Mouse (Mus musculus): ENCODE data around the gene Gm2056.
"Not testable (repeated sequence)": the region's sequence is repeated elsewhere in the genome, so short reads cannot be mapped to it uniquely, and the experiment has no call there.

The Gm2056 gene

DNA sequence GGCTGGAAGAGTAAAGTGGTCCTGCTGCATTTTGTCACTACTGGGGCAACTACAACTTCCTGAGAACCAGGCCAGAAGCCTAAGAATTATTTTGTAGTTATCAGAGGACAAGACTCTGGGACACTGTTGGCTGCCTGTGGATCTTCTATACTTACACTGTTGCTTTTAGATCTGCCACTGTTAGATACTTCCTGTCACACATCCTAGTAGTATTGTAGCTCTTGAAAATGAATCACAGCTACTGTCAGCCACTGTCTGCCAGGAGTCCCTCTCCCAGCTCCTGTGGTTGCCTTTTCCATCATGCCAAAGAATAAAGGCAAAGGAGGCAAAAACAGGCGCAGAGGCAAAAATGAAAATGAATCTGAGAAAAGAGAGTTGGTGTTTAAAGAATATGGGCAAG lies at the start of gene Gm2056:
TSS of gene Gm2056 (plus strand) at position 301 of the 400 bp plus-strand sequence.
- not testable (repeated sequence) for DNase-seq

DNA sequence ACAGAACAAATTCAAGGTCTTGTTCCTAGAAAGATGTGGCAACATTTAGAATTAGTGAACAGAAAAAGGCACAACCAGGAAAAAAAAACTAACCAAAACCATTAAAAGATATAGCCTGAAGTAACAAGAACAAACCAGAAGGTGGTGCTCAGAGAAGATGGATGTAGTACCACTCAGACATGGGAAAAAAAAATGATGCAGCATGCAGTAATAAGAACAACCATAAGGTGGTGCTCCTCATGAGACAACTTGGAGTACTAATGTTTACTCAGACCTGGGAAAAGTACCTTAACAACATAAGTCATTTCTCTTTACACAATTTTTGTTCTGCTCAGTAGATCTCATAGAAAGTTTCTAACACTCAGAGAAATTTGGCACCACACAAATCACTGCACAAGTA lies 42.8 kb upstream of the Gm2056 start:
- DNase-seq, result not testable (repeated sequence)

DNA sequence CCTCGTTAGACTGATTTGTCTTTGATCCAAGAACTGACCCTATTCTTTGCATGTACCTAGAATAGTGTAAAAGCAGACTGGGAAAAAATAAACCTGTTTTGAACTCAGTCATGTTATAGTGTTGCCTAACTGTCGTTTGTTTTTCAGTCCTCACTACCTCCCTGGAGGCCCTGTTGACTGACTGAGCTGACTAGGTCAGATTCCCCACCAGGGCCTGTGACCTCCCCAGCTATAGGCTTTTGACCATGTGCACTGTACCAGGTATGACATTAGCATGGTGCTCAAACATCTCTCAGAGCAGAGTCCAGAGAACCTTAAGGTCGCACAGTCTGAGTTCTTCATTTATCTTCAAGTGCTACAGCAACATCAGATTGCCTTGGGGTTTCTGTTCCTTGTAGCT lies 22.7 kb upstream of the Gm2056 start:
- not testable (repeated sequence) for DNase-seq

GRCm38 (mm10) chr12:88011548-88011947 lies 15.3 kb upstream of the Gm2056 start, which contains the start of gene Gm2075:
Gene Gm2075, plus strand, starts transcription at chr12:88011848.
- DNase-seq, result not testable (repeated sequence)

GRCm38 (mm10) chr12:88018671-88019070 lies 8.1 kb upstream of the Gm2056 start, which contains the start of gene Gm6803:
Gene Gm6803, minus strand, starts transcription at chr12:88018771.
- DNase-seq, result not testable (repeated sequence)

DNA sequence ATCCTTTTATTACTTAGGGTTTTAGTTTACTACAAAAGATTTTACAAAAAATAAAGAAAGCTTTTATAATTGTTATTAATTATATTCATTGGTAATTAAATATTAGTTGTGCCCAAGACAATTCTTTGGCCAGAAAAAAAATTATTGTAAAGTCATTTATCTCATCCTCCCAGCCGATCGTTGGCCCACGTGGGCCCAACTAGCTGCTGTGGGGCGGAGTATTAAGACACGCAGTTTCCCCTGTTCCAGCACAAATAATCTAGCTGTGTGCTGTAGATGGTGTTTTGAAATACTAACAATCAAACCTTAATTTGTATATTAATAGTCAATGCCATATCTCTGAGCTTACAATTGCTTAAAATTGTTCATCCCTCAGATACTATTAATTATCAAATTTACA lies 5.4 kb downstream of the Gm2056 start:
- not testable (repeated sequence) for DNase-seq

DNA sequence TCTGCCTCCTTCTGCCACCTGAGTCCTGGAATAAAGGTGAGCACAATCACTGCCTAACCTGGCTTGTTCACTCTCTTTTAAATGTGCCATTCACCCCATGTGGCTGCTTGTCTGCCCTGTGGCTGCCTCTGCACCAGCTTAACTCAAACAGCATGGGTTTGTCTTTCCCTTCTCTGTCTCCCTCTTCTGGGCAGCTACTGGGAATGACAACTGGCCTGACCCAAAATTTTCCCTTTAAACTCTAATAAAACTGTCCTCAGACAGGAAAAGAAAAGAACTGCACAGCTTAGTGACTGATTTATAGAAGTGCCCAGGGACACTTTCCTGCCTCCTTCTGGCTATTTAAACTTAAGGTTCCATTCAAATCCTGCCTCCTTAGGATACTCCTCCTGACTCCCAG lies 12.3 kb downstream of the Gm2056 start:
- DNase-seq, result not testable (repeated sequence)

DNA sequence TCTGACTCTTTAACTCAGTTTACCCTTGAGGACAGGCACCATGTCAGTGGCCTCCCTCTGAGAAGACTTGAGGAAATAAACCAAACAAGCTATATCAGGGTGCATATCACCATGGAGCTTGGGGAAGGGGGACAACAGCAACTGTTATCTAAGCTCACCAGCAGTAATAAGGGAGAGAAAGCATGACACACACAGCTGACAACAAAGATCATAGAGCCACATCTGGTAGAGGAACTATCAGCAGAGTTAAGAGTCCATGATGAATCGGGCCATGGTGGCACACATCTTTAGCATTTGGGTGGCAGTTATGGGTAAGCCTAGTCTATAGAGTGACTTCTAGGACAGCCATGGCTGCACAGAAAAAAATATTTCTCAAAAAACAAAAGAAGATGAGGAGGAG lies 12.9 kb downstream of the Gm2056 start:
- not testable (repeated sequence) for DNase-seq

GRCm38 (mm10) chr12:88045226-88045625 lies 18.4 kb downstream of the Gm2056 start:
- DNase-seq, result not testable (repeated sequence)

Data from layer of hippocampus, adult 9-11 months (tissue).